Mouse (Mus musculus) liver, embryonic 11.5 days (tissue): ENCODE results near the gene B4galt5. TPM values are rescaled to one million over a fixed set of nuclear protein-coding genes. Genes with fewer than 3 reads are reported as not detected.

Experiments
- ATAC-seq: fragments of 200-750 bp; cut with Nextera tagmentation; replicated peaks from 2 replicates; pipeline ENCODE4 v1.8.0; 2017; ENCODE audit warnings: moderate number of reproducible peaks, mild to moderate bottlenecking, moderate TSS enrichment, moderate library complexity; ENCODE audit not compliant: low FRiP score
- DNase-seq: peaks from one replicate; pipeline ENCODE4 v3.0.0-alpha.2; 2017; ENCODE audit warnings: low spot score
- H3K27ac ChIP-seq: fragments of 300-500 bp; sonication (generic); 2 replicates; pipeline ENCODE4 v1.5.1; 2014; ENCODE audit warnings: mild to moderate bottlenecking, low read depth, low read length, control low read depth
- H3K27me3 ChIP-seq: fragments of 300-500 bp; sonication (generic); replicated peaks from 2 replicates; pipeline ENCODE4 v1.6.1; 2014; ENCODE audit warnings: low read length, mixed read lengths; ENCODE audit not compliant: control insufficient read depth, insufficient read depth
- H3K36me3 ChIP-seq: fragments of 300-500 bp; sonication (generic); 2 replicates; pipeline ENCODE4 v1.6.1; 2014; ENCODE audit warnings: mild to moderate bottlenecking, low read length, moderate library complexity, mixed read lengths; ENCODE audit not compliant: control insufficient read depth, insufficient read depth
- H3K4me1 ChIP-seq: fragments of 300-500 bp; sonication (generic); replicated peaks from 2 replicates; pipeline ENCODE4 v1.6.1; 2014; ENCODE audit warnings: low read length, mixed read lengths; ENCODE audit not compliant: control insufficient read depth, insufficient read depth
- H3K4me2 ChIP-seq: fragments of 300-500 bp; sonication (generic); 2 replicates; pipeline ENCODE4 v1.6.1; 2014; ENCODE audit warnings: mild to moderate bottlenecking, control low read depth, moderate library complexity
- H3K4me3 ChIP-seq: fragments of 300-500 bp; sonication (generic); 2 replicates; pipeline ENCODE4 v1.5.1; 2014; ENCODE audit warnings: low read depth, low read length, control low read depth
- H3K9ac ChIP-seq: fragments of 300-500 bp; sonication (generic); 2 replicates; pipeline ENCODE4 v1.6.1; 2014; ENCODE audit warnings: low read depth, low read length, control low read depth
- H3K9me3 ChIP-seq: fragments of 300-500 bp; sonication (generic); 2 replicates; pipeline ENCODE4 v1.6.1; 2016; ENCODE audit warnings: low read length, inconsistent platforms, mixed read lengths; ENCODE audit not compliant: control insufficient read depth
- WGBS: fragments of 180-500 bp; shearing (Covaris S2); extraction: QIAGEN DNeasy Blood & Tissue Kit; methylation state at CpG from one replicate; pipeline ENCODE4 v1.1.7; 2014; 5-methylcytosine and 5-hydroxymethylcytosine counted together
- polyA plus RNA-seq: library from polyadenylated mRNA; unstranded; fragments of >200 nt; fragmentation: Nextera tagmentation; extraction: Ambion mirVana; gene quantifications from 2 replicates; pipeline ENCODE4 v1.2.1, GENCODE M21; 2014

Gene B4galt5
- polyA plus RNA-seq, 1 experiment from 2014 or later, result 11.8 TPM

- peaks cover 2% of the 10 kb centered on the region; the same call in 1 of the 2 replicates for H3K27me3 ChIP-seq
- 31% methylated on average over 5 of the region's 5 CpGs for WGBS
- H3K36me3 ChIP-seq, result no peaks in the 10 kb centered on the region
- no peak overlapping the region for H3K9ac ChIP-seq
- H3K27ac ChIP-seq, result no peak overlapping the region
- H3K4me2 ChIP-seq, result no peak overlapping the region; the same call in 1 of the 2 replicates
- ATAC-seq, result no peak
- DNase-seq, result no peak
- no peak overlapping the region for H3K4me3 ChIP-seq
- peaks cover 45% of the 10 kb centered on the region for H3K4me1 ChIP-seq
- no peaks in the 10 kb centered on the region for H3K9me3 ChIP-seq
These were observed 4.0 kb downstream of the B4galt5 start for GRCm38 (mm10) chr2:167344871-167345507.

- DNase-seq, result peak; percentile 55
- no peaks in the 10 kb centered on the region for H3K9me3 ChIP-seq
- H3K4me2 ChIP-seq, result peak overlapping the region; percentile 65
These were observed 5.4 kb downstream of the B4galt5 start for GRCm38 (mm10) chr2:167343369-167344140.

GRCm38 (mm10) chr2:167342876-167343275, 6.1 kb downstream of the B4galt5 start:
- H3K4me2 ChIP-seq, result no peak overlapping the region; the same call in 1 of the 2 replicates
- peak overlapping the region; percentile 54; the same call in 1 of the 2 replicates for H3K27ac ChIP-seq
- DNase-seq (no peak), ATAC-seq (no peak)
- 0 out of 2 replicates have a peak overlapping the region, but pooled peaks have one; percentile 4 for H3K9ac ChIP-seq
- peaks cover 45% of the 10 kb centered on the region for H3K4me1 ChIP-seq
- H3K4me3 ChIP-seq, result no peak overlapping the region
- no peaks in the 10 kb centered on the region for H3K9me3 ChIP-seq
- H3K27me3 ChIP-seq, result no peaks in the 10 kb centered on the region
- WGBS, result 73% methylated on average over 6 of the region's 6 CpGs
- no peaks in the 10 kb centered on the region for H3K36me3 ChIP-seq

More at GRCm38 (mm10) chr2:167343369-167344140, 5.4 kb downstream of the B4galt5 start:
- H3K27me3 ChIP-seq, result no peaks in the 10 kb centered on the region
- H3K4me1 ChIP-seq, result peaks cover 43% of the 10 kb centered on the region
- peak overlapping the region; percentile 12; the same call in 1 of the 2 replicates for H3K9ac ChIP-seq
- peak; percentile 93 for ATAC-seq
- H3K27ac ChIP-seq, result peak overlapping the region; percentile 54
- 36% methylated on average over 12 of the region's 12 CpGs for WGBS
- H3K4me3 ChIP-seq, result peak overlapping the region; percentile 12; the same call in 1 of the 2 replicates
- no peaks in the 10 kb centered on the region for H3K36me3 ChIP-seq

DNA sequence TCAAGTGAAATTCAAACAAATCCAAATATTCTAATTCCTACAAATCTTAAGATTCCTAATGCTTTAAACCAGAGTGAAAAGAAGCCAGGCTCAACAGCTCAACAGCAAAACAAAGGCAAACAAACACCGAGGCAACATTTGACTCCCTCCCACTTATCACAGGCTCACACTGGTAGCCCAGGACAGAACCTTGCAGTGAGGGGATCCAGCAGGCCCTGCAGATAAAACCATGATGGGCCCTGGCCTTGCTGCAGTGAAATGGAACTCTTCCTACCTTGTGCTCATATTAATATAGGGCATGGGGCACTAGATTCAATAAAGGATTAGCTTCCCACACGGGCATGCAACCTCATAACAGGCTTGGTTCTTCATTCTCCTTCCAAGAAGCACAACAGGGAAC, 11.4 kb downstream of the B4galt5 start:
- Histone ChIP-seq H3K4me2 (peak overlapping the region; percentile 37), H3K36me3 (no peaks in the 10 kb centered on the region), H3K9me3 (no peaks in the 10 kb centered on the region), H3K27me3 (no peaks in the 10 kb centered on the region), H3K27ac (peak overlapping the region; percentile 78), H3K4me3 (no peak overlapping the region), H3K9ac (no peak overlapping the region), H3K4me1 (peaks cover 58% of the 10 kb centered on the region)
- ATAC-seq (peak; percentile 89), DNase-seq (no peak)
- WGBS, result 30% methylated on average over 2 of the region's 2 CpGs

- no peaks in the 10 kb centered on the region for H3K27me3 ChIP-seq
- peaks cover 59% of the 10 kb centered on the region for H3K4me1 ChIP-seq
- no peak overlapping the region; the same call in 1 of the 2 replicates for H3K9ac ChIP-seq
- WGBS, result 27% methylated on average over 3 of the region's 3 CpGs
- no peak; the same call in 1 of the 2 replicates for ATAC-seq
- H3K27ac ChIP-seq, result peak overlapping the region; percentile 64; the same call in 1 of the 2 replicates
- DNase-seq, result no peak
- H3K36me3 ChIP-seq, result no peaks in the 10 kb centered on the region
- H3K4me3 ChIP-seq, result no peak overlapping the region
- H3K4me2 ChIP-seq, result peak overlapping the region; percentile 33
- H3K9me3 ChIP-seq, result no peaks in the 10 kb centered on the region
These were observed 11.8 kb downstream of the B4galt5 start for GRCm38 (mm10) chr2:167337214-167337512.

DNA sequence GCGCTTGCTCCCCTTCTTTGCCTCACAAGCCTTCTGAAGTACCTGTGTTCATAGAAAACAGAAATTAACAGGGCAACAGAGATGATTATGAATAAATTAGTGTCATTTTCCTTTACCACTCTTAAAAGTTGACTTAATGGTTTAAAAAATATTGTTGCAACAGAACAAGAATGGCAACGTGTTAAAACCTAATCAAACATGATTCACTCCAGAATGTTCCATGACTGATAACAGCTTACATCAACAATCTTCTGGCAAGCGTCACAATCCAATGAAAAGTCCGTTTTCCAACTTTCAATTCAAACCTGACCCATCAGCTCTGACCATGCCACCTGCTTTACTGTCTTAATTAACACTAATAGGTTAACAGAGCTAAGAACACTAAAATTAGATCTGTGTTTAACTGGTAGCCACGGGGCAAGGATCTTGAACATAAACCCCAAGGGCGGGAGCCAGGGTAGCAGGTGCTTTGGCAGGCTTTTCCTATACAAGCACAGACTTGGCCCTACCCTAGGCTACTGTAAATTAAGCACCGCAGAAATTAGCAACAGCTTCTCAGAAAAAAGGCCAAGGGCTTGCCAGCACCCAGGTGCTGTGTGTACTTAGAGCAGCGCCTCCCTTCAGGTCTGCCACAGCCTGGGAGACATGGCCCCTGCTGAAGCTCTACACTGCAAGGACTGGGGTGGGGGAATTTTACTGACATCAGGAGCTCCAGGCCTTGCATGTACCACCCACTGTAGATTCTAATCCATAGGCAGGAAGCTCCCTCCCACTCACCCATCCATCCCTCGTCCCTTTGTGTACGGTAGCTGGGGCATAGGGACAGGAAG, 12.4 kb downstream of the B4galt5 start:
- peak overlapping the region; percentile 33 for H3K4me2 ChIP-seq
- H3K27ac ChIP-seq, result peak overlapping the region; percentile 64
- DNase-seq (no peak), ATAC-seq (peak; percentile 64)
- H3K9ac ChIP-seq, result peak overlapping the region; percentile 27
- 49% methylated on average over 10 of the region's 10 CpGs for WGBS
- no peaks in the 10 kb centered on the region for H3K27me3 ChIP-seq
- H3K9me3 ChIP-seq, result no peaks in the 10 kb centered on the region
- H3K36me3 ChIP-seq, result no peaks in the 10 kb centered on the region
- H3K4me1 ChIP-seq, result peaks cover 59% of the 10 kb centered on the region
- H3K4me3 ChIP-seq, result no peak overlapping the region

DNA sequence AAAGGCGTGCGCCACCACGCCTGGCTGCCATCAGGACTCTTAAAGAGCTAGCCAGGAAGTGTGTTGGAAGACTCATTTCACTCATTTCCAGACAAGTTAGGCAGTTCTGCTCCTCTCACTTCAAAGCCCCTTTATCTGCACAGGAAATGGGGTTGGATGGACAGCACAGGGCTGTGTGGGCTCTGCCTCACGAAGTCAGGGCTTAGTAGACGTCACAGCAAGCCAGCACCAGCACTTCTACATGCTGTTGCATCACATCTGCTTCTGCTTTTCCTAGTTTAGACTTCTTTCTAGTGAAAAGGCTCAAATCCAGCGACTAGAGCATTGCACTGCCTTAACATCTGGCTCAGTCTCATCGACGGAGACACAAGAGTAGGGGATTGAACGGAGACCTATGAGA, 13.9 kb downstream of the B4galt5 start:
- DNase-seq (no peak), ATAC-seq (no peak)
- Histone ChIP-seq H3K27me3 (no peaks in the 10 kb centered on the region), H3K4me3 (no peak overlapping the region), H3K36me3 (no peaks in the 10 kb centered on the region), H3K4me1 (peaks cover 58% of the 10 kb centered on the region), H3K9ac (no peak overlapping the region), H3K27ac (peak overlapping the region; percentile 35; the same call in 1 of the 2 replicates), H3K4me2 (peak overlapping the region; percentile 12; the same call in 1 of the 2 replicates), H3K9me3 (no peaks in the 10 kb centered on the region)
- 47% methylated on average over 9 of the region's 9 CpGs for WGBS

- peaks cover 58% of the 10 kb centered on the region for H3K4me1 ChIP-seq
- no peak overlapping the region for H3K4me2 ChIP-seq
- 75% methylated on average over 4 of the region's 4 CpGs for WGBS
These were observed 14.7 kb downstream of the B4galt5 start for GRCm38 (mm10) chr2:167334312-167334711.

More at GRCm38 (mm10) chr2:167334312-167334711, 14.7 kb downstream of the B4galt5 start:
- Histone ChIP-seq H3K4me3 (no peak overlapping the region), H3K36me3 (no peaks in the 10 kb centered on the region), H3K27me3 (no peaks in the 10 kb centered on the region), H3K9me3 (no peaks in the 10 kb centered on the region), H3K9ac (no peak overlapping the region), H3K27ac (no peak overlapping the region)
- ATAC-seq, result no peak
- no peak for DNase-seq
